Mouse (Mus musculus): ENCODE measurements around the gene Ppard. TPM values are rescaled to one million over a fixed set of nuclear protein-coding genes. Genes with fewer than 3 reads are reported as not detected.
"Not testable (repeated sequence)": the region's sequence is repeated elsewhere in the genome, so short reads cannot be mapped to it uniquely, and the experiment has no call there.

Ppard gene
- polyA plus RNA-seq, 1 experiment from 2014 or later = 0.77 TPM

DNA sequence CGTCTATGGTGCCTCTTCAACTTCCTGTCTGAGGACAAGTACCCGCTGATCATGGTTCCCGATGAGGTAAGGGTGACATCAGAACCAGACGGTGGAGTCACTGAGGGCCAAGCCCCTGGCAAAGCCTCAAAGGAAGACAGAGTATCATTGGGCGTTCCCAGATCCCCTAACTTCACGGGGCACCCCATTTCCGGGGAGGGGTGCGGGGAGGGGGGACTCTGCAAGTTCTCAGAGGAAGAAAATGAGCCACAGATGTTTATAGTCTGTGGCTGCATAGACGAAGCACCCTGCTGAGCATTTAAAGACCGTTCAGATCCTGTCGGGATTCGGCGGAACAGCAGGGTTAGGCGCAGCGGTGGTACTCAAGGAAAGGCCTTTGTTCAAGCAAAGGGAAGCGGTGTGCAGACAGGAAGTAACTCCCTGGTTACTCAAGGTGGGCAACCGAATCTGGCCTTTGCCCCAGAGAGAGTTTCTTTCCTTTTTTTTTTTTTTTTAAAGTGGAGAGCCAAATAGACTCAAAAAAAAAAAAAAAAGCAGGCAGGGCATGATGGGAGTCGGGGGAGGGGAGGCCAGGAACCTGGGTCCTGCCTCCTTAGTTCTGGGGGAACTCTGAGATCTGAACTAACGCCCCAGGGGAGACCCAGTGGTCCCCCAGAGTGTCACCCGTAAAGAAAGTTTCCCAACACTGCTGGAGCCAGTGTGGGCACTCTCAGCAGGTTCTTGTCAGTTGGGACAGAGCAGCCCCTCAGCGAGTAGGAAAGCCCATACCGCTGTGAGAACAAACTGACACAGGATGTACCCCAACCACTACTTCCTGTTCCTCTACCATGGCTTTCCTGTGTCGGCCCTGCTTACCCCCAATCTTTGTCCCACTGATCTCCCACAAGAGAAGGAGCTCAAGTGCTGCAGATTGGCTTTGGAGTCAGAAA is 14.5 kb upstream of the Ppard start:
- Histone ChIP-seq H3K9ac (ENCODE audit: low read depth, low read length) (no peak overlapping the region), H3K36me3 (ENCODE audit: control insufficient read depth, insufficient read depth) (no peaks in the 10 kb centered on the region), H3K4me2 (ENCODE audit: low read depth, low read length) (peak overlapping the region; percentile 44; the same call in 1 of the 2 replicates), H3K9me3 (replicated peaks; ENCODE audit: control insufficient read depth, low read length) (no peaks in the 10 kb centered on the region), H3K4me1 (ENCODE audit: control insufficient read depth, low read depth, low read length) (peaks cover 10% of the 10 kb centered on the region), H3K27me3 (ENCODE audit: control insufficient read depth, insufficient read depth, low read depth, low read length) (no peaks in the 10 kb centered on the region), H3K27ac (ENCODE audit: low read length) (peak overlapping the region; percentile 57), H3K4me3 (ENCODE audit: low read depth, low read length) (0 out of 2 replicates have a peak overlapping the region, but pooled peaks have one; percentile 14)
- no peak for ATAC-seq (ENCODE audit: low read depth)
- 13% methylated on average over 23 of the region's 23 CpGs for WGBS (ENCODE audit: insufficient replicate concordance)

DNA sequence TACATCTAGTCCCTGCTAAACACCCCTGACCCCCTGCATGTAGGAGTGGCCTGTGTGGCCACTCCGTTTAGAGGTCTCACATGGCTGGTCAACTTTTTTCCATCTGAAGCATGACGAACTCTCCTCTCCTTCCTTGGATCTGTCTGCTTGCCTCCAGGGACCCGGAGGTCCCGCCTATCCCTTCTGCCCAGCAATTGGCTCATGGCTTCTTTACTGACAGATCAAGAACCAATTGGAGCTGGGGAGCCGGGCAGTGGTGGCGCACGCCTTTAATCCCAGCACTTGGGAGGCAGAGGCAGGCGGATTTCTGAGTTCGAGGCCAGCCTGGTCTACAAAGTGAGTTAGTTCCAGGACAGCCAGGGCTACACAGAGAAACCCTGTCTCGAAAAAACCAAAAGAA is 10.0 kb upstream of the Ppard start:
- H3K9ac ChIP-seq (ENCODE audit: low read depth, low read length); H3K27me3 ChIP-seq (ENCODE audit: control insufficient read depth, insufficient read depth, low read depth, low read length); H3K9me3 ChIP-seq (replicated peaks; ENCODE audit: control insufficient read depth, low read length); H3K36me3 ChIP-seq (ENCODE audit: control insufficient read depth, insufficient read depth); ATAC-seq (ENCODE audit: low read depth); H3K4me3 ChIP-seq (ENCODE audit: low read depth, low read length); H3K27ac ChIP-seq (ENCODE audit: low read length); H3K4me2 ChIP-seq (ENCODE audit: low read depth, low read length): not testable (repeated sequence)
- 75% methylated on average over 10 of the region's 10 CpGs for WGBS (ENCODE audit: insufficient replicate concordance)
- H3K4me1 ChIP-seq (ENCODE audit: control insufficient read depth, low read depth, low read length) = peaks cover 30% of the 10 kb centered on the region

DNA sequence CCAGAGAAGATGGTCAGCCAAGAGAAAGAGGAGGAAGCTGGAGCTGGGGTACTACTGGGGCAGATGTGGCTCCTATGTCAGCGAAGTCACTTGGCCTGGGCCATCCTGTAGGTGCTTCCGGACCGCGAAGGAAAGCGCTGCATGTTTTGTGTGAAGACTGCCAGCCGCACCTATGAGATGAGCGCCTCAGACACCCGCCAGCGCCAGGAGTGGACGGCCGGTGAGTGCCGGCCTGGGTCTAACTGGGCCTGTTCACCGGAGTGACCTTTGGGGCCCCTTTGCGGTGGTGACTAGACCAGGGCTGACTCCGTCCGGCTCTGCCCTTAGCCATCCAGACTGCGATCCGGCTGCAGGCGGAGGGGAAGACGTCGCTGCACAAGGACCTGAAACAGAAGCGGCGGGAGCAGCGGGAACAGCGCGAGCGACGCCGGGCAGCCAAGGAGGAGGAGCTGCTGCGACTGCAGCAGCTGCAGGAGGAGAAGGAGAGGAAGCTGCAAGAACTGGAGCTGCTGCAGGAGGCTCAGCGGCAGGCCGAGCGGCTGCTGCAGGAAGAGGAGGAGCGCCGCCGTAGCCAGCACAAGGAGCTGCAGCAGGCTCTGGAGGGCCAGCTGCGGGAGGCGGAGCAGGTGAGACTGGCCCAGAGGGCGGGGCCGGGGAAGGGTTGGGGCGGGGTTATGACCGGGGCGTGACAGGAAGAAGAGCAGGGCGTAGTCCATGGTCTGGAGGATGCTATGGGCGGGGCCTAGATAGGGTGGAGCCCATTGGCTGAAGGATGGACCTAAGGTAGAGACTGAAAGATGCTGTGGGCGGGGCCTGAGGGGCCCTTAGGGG is 8.7 kb upstream of the Ppard start:
- 2% methylated on average over 46 of the region's 46 CpGs for WGBS (ENCODE audit: insufficient replicate concordance)
- Histone ChIP-seq H3K27ac (ENCODE audit: low read length) (peak overlapping the region; percentile 42), H3K9ac (ENCODE audit: low read depth, low read length) (peak overlapping the region; percentile 65), H3K4me1 (ENCODE audit: control insufficient read depth, low read depth, low read length) (peaks cover 25% of the 10 kb centered on the region), H3K27me3 (ENCODE audit: control insufficient read depth, insufficient read depth, low read depth, low read length) (no peaks in the 10 kb centered on the region), H3K4me2 (ENCODE audit: low read depth, low read length) (peak overlapping the region; percentile 100), H3K9me3 (replicated peaks; ENCODE audit: control insufficient read depth, low read length) (no peaks in the 10 kb centered on the region), H3K4me3 (ENCODE audit: low read depth, low read length) (peak overlapping the region; percentile 67), H3K36me3 (ENCODE audit: control insufficient read depth, insufficient read depth) (no peaks in the 10 kb centered on the region)
- ATAC-seq (ENCODE audit: low read depth) = peak; percentile 94

DNA sequence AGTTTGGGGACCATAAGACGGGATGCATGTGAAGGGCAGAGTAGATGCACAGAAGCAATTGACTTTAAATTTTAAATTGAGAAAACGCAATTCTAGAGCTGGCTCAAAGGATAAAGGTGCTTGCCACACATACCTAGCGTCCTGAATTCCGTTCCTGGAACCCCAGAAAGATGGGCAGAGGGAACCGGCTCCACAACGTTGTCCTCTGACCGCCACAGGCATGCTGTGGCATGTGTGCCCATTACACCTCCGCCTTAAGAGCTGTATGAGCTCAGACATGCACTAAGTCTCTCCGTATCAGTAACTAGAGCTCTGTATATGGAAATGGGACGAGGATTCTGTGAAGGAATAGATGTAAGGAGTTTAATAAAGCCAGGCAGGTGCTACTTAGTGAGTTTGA is 7.9 kb upstream of the Ppard start:
- ATAC-seq (ENCODE audit: low read depth) = no peak
- Histone ChIP-seq H3K4me3 (ENCODE audit: low read depth, low read length) (no peak overlapping the region), H3K4me2 (ENCODE audit: low read depth, low read length) (no peak overlapping the region), H3K27ac (ENCODE audit: low read length) (no peak overlapping the region), H3K27me3 (ENCODE audit: control insufficient read depth, insufficient read depth, low read depth, low read length) (no peaks in the 10 kb centered on the region), H3K4me1 (ENCODE audit: control insufficient read depth, low read depth, low read length) (peaks cover 25% of the 10 kb centered on the region), H3K9me3 (replicated peaks; ENCODE audit: control insufficient read depth, low read length) (no peaks in the 10 kb centered on the region), H3K36me3 (ENCODE audit: control insufficient read depth, insufficient read depth) (no peaks in the 10 kb centered on the region), H3K9ac (ENCODE audit: low read depth, low read length) (no peak overlapping the region)
- WGBS (ENCODE audit: insufficient replicate concordance) = 91% methylated on average over 10 of the region's 10 CpGs

DNA sequence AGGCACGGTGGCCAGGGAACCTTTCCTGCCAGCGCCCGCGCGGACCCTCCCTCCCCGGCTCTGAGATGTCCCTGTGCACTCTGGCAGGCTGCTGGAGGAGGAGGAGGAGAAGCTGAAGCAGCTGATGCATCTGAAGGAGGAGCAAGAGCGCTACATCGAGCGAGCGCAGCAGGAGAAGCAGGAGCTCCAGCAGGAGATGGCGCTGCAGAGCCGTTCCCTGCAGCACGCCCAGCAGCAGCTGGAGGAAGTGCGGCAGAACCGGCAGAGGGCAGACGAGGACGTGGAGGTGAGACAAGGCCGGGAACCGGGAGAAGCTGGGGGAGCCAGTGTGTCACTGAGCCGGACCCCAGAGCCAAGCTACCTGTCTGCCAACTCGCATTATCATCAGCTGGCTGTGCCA is 6.5 kb upstream of the Ppard start:
- H3K27me3 ChIP-seq (ENCODE audit: control insufficient read depth, insufficient read depth, low read depth, low read length) = no peaks in the 10 kb centered on the region
- no peak overlapping the region for H3K27ac ChIP-seq (ENCODE audit: low read length)
- H3K36me3 ChIP-seq (ENCODE audit: control insufficient read depth, insufficient read depth) = no peaks in the 10 kb centered on the region
- H3K9me3 ChIP-seq (replicated peaks; ENCODE audit: control insufficient read depth, low read length) = no peaks in the 10 kb centered on the region
- ATAC-seq (ENCODE audit: low read depth) = peak; percentile 26; the same call in 1 of the 2 replicates
- 16% methylated on average over 21 of the region's 21 CpGs for WGBS (ENCODE audit: insufficient replicate concordance)
- H3K4me3 ChIP-seq (ENCODE audit: low read depth, low read length) = no peak overlapping the region
- H3K4me2 ChIP-seq (ENCODE audit: low read depth, low read length) = 0 out of 2 replicates have a peak overlapping the region, but pooled peaks have one; percentile 33
- no peak overlapping the region for H3K9ac ChIP-seq (ENCODE audit: low read depth, low read length)
- H3K4me1 ChIP-seq (ENCODE audit: control insufficient read depth, low read depth, low read length) = peaks cover 25% of the 10 kb centered on the region

DNA sequence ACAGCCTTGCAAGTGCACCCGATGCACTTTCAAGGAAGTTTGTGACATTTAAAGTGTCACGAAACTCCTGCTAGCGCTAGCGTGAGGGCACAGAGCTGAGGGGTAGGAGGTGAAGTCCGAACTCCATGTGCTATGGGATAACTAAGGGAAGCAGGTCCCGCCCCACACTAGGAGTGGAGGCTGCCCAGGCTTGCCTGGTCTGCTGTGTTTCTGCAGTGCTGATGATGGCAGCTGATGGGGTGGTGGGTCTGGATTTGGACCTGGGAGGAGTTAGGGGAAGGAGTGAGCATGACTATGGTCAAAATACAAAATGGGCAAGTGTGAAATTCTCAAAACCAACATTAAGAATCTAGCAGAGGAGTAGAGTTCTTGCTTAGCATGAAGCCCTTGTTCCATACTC is 2.0 kb upstream of the Ppard start:
- Histone ChIP-seq H3K27me3 (ENCODE audit: control insufficient read depth, insufficient read depth, low read depth, low read length) (no peaks in the 10 kb centered on the region), H3K4me1 (ENCODE audit: control insufficient read depth, low read depth, low read length) (peaks cover 24% of the 10 kb centered on the region), H3K9me3 (replicated peaks; ENCODE audit: control insufficient read depth, low read length) (no peaks in the 10 kb centered on the region), H3K27ac (ENCODE audit: low read length) (no peak overlapping the region), H3K4me3 (ENCODE audit: low read depth, low read length) (no peak overlapping the region), H3K36me3 (ENCODE audit: control insufficient read depth, insufficient read depth) (no peaks in the 10 kb centered on the region), H3K9ac (ENCODE audit: low read depth, low read length) (no peak overlapping the region), H3K4me2 (ENCODE audit: low read depth, low read length) (no peak overlapping the region)
- WGBS (ENCODE audit: insufficient replicate concordance) = 65% methylated on average over 6 of the region's 6 CpGs
- no peak for ATAC-seq (ENCODE audit: low read depth)

DNA sequence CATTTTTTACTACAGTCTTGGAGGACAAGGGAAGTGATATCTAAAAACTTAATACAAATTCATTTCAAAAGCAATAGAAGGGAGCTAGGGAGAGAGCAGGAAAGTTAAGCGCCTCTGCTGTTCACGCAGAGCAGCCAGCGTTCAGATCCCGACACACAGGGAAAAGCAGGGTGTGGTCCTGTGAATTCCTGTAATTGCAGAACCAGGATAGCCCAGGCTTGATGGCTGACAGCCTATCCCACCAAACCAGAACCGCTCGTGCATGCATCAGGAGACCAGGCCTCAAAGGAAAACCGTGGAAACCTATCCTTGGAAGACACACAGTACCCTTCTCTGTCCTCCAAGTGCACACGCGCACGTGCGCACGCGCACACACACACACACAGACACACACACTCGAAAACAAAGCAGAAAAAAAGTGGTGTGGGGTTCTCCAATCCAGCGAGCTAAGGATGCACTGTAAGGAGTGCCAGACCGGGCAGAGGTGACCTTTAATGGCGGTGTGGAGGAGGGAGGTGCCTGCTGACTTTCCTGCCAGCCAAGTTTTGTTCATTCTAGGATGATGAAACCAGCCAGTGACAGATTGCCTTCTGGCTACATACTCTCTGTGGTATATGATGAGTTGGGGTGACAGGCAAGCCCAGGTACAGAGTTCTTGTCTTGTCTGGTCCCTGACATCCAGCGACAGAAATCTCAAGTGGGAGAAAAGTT is 1.3 kb upstream of the Ppard start:
- Histone ChIP-seq H3K27me3 (ENCODE audit: control insufficient read depth, insufficient read depth, low read depth, low read length) (no peaks in the 10 kb centered on the region), H3K36me3 (ENCODE audit: control insufficient read depth, insufficient read depth) (no peaks in the 10 kb centered on the region), H3K4me3 (ENCODE audit: low read depth, low read length) (no peak overlapping the region), H3K27ac (ENCODE audit: low read length) (no peak overlapping the region), H3K9ac (ENCODE audit: low read depth, low read length) (no peak overlapping the region), H3K9me3 (replicated peaks; ENCODE audit: control insufficient read depth, low read length) (no peaks in the 10 kb centered on the region), H3K4me1 (ENCODE audit: control insufficient read depth, low read depth, low read length) (peaks cover 22% of the 10 kb centered on the region), H3K4me2 (ENCODE audit: low read depth, low read length) (no peak overlapping the region)
- WGBS (ENCODE audit: insufficient replicate concordance) = 75% methylated on average over 18 of the region's 18 CpGs
- ATAC-seq (ENCODE audit: low read depth) = no peak

DNA sequence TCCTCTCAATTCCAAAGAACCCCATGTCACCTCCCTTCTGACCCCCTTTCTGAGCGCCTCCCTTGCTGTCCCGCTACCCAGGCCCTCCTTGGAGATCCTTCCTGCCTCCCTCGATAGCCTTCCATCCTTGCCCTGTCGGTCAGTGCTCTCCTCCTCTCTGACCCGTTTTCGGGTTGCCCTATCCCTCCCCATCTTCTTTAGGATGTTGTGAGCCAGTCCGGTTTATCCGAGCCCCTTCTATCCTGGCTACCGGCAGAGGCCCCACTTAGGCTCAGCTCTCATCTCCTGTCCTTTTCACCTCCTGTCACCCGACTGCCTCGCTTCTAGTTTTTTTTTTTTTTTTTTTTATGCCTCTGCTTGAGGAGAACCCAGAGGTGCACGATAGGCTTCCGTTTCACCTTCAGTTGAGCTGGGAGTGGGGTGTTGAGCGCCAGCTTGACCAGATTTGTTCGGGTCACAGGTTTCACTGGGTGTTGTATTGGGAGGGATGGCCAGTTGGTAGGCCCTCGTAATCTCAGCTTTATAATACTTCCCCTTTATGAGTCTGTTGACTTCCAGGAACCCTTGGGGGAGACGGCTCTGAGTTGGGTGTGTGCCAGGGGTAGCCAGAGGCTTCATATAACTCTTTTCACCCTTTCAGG is 711 bp downstream of the Ppard start:
- peak overlapping the region; percentile 62 for H3K27ac ChIP-seq (ENCODE audit: low read length)
- 3% methylated on average over 17 of the region's 17 CpGs for WGBS (ENCODE audit: insufficient replicate concordance)
- H3K4me1 ChIP-seq (ENCODE audit: control insufficient read depth, low read depth, low read length) = peaks cover 40% of the 10 kb centered on the region
- peak overlapping the region; percentile 92 for H3K4me2 ChIP-seq (ENCODE audit: low read depth, low read length)
- peak; percentile 11 for ATAC-seq (ENCODE audit: low read depth)
- no peaks in the 10 kb centered on the region for H3K36me3 ChIP-seq (ENCODE audit: control insufficient read depth, insufficient read depth)
- no peaks in the 10 kb centered on the region for H3K9me3 ChIP-seq (replicated peaks; ENCODE audit: control insufficient read depth, low read length)
- H3K4me3 ChIP-seq (ENCODE audit: low read depth, low read length) = peak overlapping the region; percentile 86
- peak overlapping the region; percentile 93 for H3K9ac ChIP-seq (ENCODE audit: low read depth, low read length)
- no peaks in the 10 kb centered on the region for H3K27me3 ChIP-seq (ENCODE audit: control insufficient read depth, insufficient read depth, low read depth, low read length)

All from liver, embryonic 16.5 days (tissue).